Mouse (Mus musculus) 3134 (cell line): ENCODE results near the gene 3830417A13Rik.

Experiments
- DNase-seq: peaks from one replicate; pipeline ENCODE4 v3.0.0-alpha.2; 2011; ENCODE audit warnings: low spot score; ENCODE audit not compliant: insufficient read length; ENCODE audit errors: extremely low read depth

Gene 3830417A13Rik

GRCm38 (mm10) chrX:64173248-64173647, at the start of gene 3830417A13Rik:
3830417A13Rik (plus strand) TSS chrX:64173548.
- DNase-seq, result no peak

DNA sequence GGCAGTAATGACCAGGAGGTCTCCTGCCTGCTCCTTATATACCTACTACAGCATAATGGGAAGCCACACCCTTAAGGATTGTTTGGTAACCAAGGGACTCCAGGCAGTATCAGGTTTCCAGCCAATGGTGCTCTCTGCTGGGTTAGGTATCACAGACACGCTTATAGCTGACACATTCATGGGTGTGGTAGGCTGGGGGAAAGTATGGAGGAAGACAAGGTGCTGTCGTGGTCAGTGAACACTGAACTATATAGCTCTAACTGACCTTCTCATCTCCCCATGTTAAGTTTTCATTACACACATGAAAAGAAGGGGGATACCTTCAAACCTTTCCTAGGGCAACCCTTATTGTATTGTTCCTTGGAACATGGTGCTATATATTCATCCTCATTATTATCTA, 21.2 kb upstream of the 3830417A13Rik start, which contains the start of gene Gm6760:
Gene Gm6760, minus strand, starts transcription at position 101 of the 400 bp plus-strand sequence.
- DNase-seq, result no peak

GRCm38 (mm10) chrX:64181246-64181645, 7.9 kb downstream of the 3830417A13Rik start:
- DNase-seq, result no peak
